Mouse (Mus musculus) megakaryocyte, embryonic 14.5 days (primary cell): ENCODE measurements around the gene Itgb2.

Source experiments
- FLI1 ChIP-seq: IDR thresholded peaks from 2 replicates; pipeline ENCODE4 v1.6.1; 2012; ENCODE audit warnings: low read length, inconsistent platforms, mixed read lengths
- GATA1 ChIP-seq: IDR thresholded peaks from 3 replicates; pipeline ENCODE4 v1.6.1; 2012; ENCODE audit warnings: mixed read lengths, low read length, inconsistent platforms, borderline replicate concordance

DNA sequence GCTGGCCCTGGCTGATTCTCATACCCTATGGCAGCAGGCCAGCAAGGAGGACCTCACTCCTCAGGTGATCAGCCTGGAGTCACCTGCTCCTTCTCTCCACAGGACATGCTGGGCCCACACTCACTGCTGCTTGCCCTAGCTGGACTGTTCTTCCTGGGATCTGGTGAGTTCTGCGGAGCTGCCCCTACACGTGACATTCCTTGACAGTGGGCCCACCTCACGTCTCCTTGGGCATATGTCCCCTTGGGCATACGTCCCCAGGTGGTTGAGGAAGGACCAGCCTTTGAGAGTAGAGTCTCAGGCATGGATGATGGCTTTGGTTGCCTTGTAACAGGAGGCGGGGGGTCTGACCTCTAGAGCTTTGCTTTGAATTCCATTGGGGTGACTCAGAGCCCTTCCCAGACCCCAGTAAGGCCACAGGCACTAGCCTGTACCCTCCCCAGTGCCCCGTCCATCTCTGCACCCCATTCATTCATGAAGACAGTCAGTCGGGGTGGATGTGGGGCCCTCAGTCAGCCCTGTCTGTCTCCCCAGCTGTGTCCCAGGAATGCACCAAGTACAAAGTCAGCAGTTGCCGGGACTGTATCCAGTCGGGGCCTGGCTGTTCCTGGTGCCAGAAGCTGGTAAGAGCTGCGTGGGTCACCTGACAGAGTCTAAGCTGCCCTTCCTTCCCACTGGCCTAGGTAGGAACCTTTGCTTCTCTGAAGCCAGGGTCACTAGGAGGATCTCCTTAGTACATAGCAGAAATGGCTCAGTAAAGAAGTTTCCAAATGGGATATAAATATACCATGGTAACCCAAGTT, 12.0 kb downstream of the Itgb2 start:
- TF ChIP-seq GATA1 (no peak), FLI1 (no peak)
